17 mouse cellular contexts compared by ENCODE assay signal in the genomic region with DNA sequence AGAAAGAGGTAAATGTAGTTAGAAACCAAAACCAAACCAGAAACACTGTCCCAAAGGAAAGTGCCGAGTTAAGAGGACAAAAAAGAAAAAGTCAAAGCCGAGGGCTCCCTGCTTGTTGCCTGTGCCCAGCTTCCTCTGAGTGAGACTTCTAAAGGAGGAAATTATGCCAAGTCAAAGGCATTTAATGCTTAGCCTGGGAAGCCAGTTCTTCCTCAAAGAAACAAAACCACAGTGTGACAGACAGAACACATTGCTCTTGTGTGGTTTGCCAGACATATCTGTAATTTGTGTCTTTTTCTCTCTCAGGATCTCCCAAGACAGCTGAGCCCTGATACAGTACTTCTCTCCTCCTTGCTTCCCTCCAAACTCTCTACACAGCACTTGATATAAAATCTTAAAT.
A peak's percentile ranks its signal among the peaks of the same experiment; 100 is the strongest.
DNase-seq lines count a peak whose midpoint lies in the region; ATAC-seq and TF ChIP-seq lines count a peak whose summit lies in the region.
"Had no signal": no experiment of that assay in that cellular context is flagged by ENCODE, and none has a peak within 500 bp of the region (broad histone marks: within the 10 kb centered on the region; RNA-seq: fewer than 3 reads in every experiment).

No protein-coding gene starts in this region.

- 27% methylated on average over 2 of the region's 2 CpGs for WGBS in liver, embryonic 15.5 days (ENCODE audit: insufficient replicate concordance)

- H3K4me3 ChIP-seq in liver, embryonic 15.5 days (replicated peaks): no peak overlapping the region
- peak overlapping the region; percentile 20 for H3K4me3 ChIP-seq in bone marrow macrophage, adult 2 months (ENCODE audit: insufficient read depth, low read length)
- H3K4me3 ChIP-seq: midbrain, embryonic 15.5 days; neural tube, embryonic 13.5 days had no signal

- no peak for DNase-seq in liver
- DNase-seq in CD4-positive helper T cell, adult 2 months (ENCODE audit: low read depth, low spot score): peak; percentile 17
- no peak for DNase-seq in adrenal gland, postnatal 25 days
- DNase-seq in right cerebral cortex, adult 2 months (ENCODE audit: low spot score in 2 of 2): no peak
- DNase-seq in kidney, adult 18-20 months: no peak
- DNase-seq: cerebellum, adult 2 months; forebrain, postnatal 0 days; lung, adult 2 months; retina, postnatal 1 day had no signal

- H3K36me3 ChIP-seq in liver, embryonic 15.5 days (replicated peaks): no peaks in the 10 kb centered on the region
- H3K36me3 ChIP-seq: midbrain, embryonic 15.5 days; neural tube, embryonic 13.5 days had no signal

- H3K4me1 ChIP-seq in liver, embryonic 15.5 days (replicated peaks): peaks cover 7% of the 10 kb centered on the region
- H3K4me1 ChIP-seq in bone marrow macrophage, adult 2 months (ENCODE audit: control insufficient read depth, insufficient read depth, low read length): peaks cover 28% of the 10 kb centered on the region
- H3K4me1 ChIP-seq: midbrain, embryonic 15.5 days; neural tube, embryonic 13.5 days had no signal

- no peak for TF ChIP-seq CTCF in bone marrow macrophage, adult 2 months (IDR thresholded peaks at IDR 0.05; ENCODE audit: low read depth, low read length)

- H3K27ac ChIP-seq in liver, embryonic 15.5 days (replicated peaks): peak overlapping the region; percentile 38; the same call in 1 of the 2 replicates
- peak overlapping the region; percentile 77 for H3K27ac ChIP-seq in bone marrow macrophage, adult 2 months (ENCODE audit: insufficient read depth, low read depth, low read length)
- H3K27ac ChIP-seq: hindbrain, postnatal 0 days; kidney, postnatal 0 days; midbrain, embryonic 15.5 days; neural tube, embryonic 13.5 days had no signal

- no peak for TF ChIP-seq POLR2A in bone marrow macrophage, adult 2 months (IDR thresholded peaks at IDR 0.05; ENCODE audit: borderline replicate concordance, low read depth, low read length)

- peak overlapping the region; percentile 27; the same call in 1 of the 2 replicates for H3K4me2 ChIP-seq in liver, embryonic 15.5 days
- H3K4me2 ChIP-seq: midbrain, embryonic 15.5 days; neural tube, embryonic 13.5 days had no signal

- no peaks in the 10 kb centered on the region for H3K27me3 ChIP-seq in liver, embryonic 15.5 days
- H3K27me3 ChIP-seq: CH12.LX; midbrain, embryonic 15.5 days had no signal

- H3K9ac ChIP-seq in liver, embryonic 15.5 days: no peak overlapping the region
- H3K9ac ChIP-seq: forebrain, postnatal 0 days; midbrain, embryonic 15.5 days; neural tube, embryonic 13.5 days had no signal

- no peaks in the 10 kb centered on the region for H3K9me3 ChIP-seq in liver, embryonic 15.5 days (replicated peaks)
- H3K9me3 ChIP-seq: midbrain, embryonic 15.5 days; neural tube, embryonic 13.5 days had no signal

- no peak for ATAC-seq in liver, embryonic 15.5 days (ENCODE audit: insufficient read depth)
- peak; percentile 64 for ATAC-seq in megakaryocyte, adult 5-6 weeks (ENCODE audit: poor library complexity, severe bottlenecking)
- ATAC-seq: forebrain, postnatal 0 days; hindbrain, postnatal 0 days; midbrain, embryonic 15.5 days had no signal
